Mouse (Mus musculus) forebrain, embryonic 12.5 days (tissue): ENCODE measurements at regions not wholly inside any gene's neighbourhood (a gene's known extent, or its start where the extent isn't known, plus 50 kb on each side); places are given as distances from the start of the nearest gene placed in this dataset.

Experiments used
- ATAC-seq: fragments of 200-750 bp; cut with Nextera tagmentation; 2 replicates; pipeline ENCODE4 v1.8.0; 2017; ENCODE audit warnings: moderate TSS enrichment; ENCODE audit not compliant: low FRiP score
- H3K27ac ChIP-seq: fragments of 300-500 bp; sonication (generic); 2 replicates; pipeline ENCODE4 v1.5.1; 2016; ENCODE audit warnings: mild to moderate bottlenecking
- H3K27me3 ChIP-seq: fragments of 300-500 bp; sonication (generic); 2 replicates; pipeline ENCODE4 v1.6.1; 2016; ENCODE audit warnings: mild to moderate bottlenecking
- H3K36me3 ChIP-seq: fragments of 300-500 bp; sonication (generic); replicated peaks from 2 replicates; pipeline ENCODE4 v1.6.1; 2016; ENCODE audit warnings: mild to moderate bottlenecking
- H3K4me1 ChIP-seq: fragments of 300-500 bp; sonication (generic); 2 replicates; pipeline ENCODE4 v1.6.1; 2016
- H3K4me2 ChIP-seq: fragments of 300-500 bp; sonication (generic); 2 replicates; pipeline ENCODE4 v1.6.1; 2016; ENCODE audit warnings: mild to moderate bottlenecking, moderate library complexity
- H3K4me3 ChIP-seq: fragments of 300-500 bp; sonication (generic); replicated peaks from 2 replicates; pipeline ENCODE4 v1.5.1; 2016; ENCODE audit warnings: mild to moderate bottlenecking
- H3K9ac ChIP-seq: fragments of 300-500 bp; sonication (generic); 2 replicates; pipeline ENCODE4 v1.6.1; 2016; ENCODE audit warnings: mild to moderate bottlenecking
- H3K9me3 ChIP-seq: fragments of 300-500 bp; sonication (generic); 2 replicates; pipeline ENCODE4 v1.6.1; 2016
- WGBS: fragments of 180-500 bp; shearing (Covaris S2); methylation state at CpG from one replicate; pipeline ENCODE4 v1.1.7; 2016; 5-methylcytosine and 5-hydroxymethylcytosine counted together

DNA sequence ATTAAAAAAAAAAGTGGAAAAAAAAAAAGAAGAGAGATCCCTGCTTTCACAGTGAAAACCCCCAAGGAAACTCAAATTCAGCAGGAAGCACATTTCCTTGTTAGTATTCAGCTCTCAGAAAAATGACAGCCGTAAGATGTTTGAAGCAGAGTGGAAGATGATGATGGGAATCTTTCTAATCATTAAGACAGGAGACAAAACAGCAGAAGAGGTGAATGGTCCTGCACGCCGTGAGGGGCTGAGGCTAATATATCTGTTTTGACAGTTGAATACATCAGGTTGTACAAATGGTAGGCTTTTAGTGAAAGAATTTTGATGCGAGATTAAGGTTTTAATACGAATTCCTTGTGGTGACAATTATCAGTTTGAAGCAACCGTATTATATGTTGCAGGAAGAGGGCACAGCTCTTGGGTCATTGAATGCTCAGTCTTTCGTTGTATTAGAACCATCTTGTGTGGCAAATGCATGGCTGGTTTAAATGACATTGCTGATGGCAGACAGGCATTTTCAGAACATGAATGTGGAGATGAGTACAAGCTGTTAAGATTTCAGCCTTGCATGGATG, 649.3 kb downstream of the Hace1 start:
- no peak overlapping the region for H3K9ac ChIP-seq
- no peaks in the 10 kb centered on the region for H3K27me3 ChIP-seq
- H3K9me3 ChIP-seq, result no peaks in the 10 kb centered on the region
- H3K36me3 ChIP-seq, result no peaks in the 10 kb centered on the region
- H3K27ac ChIP-seq, result no peak overlapping the region
- 59% methylated on average over 7 of the region's 7 CpGs for WGBS
- no peaks in the 10 kb centered on the region; the same call in 1 of the 2 replicates for H3K4me1 ChIP-seq
- H3K4me3 ChIP-seq, result no peak overlapping the region
- ATAC-seq, result peak; percentile 55; the same call in 1 of the 2 replicates
- no peak overlapping the region for H3K4me2 ChIP-seq

DNA sequence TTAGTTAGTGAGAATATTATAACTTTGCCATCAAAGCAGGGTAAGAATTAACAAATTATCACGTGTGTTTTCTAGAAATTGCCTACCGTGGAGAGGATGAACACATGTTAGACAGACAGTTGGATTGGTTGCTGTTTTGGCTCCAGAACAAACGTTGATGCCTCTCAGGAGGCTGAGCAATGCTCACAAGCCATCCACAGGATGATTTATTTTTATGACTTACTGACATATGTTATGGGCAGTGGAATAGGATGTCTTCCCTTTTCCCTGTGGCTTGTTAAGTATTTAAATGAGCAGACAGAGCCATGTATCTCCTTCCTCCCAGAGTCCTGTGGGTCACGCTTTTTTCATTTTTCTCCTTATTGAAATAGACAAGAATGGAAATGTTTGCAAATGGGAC, 652.0 kb downstream of the Hace1 start:
- ATAC-seq, result no peak
- no peaks in the 10 kb centered on the region for H3K27me3 ChIP-seq
- no peak overlapping the region for H3K4me2 ChIP-seq
- no peaks in the 10 kb centered on the region for H3K36me3 ChIP-seq
- no peak overlapping the region for H3K9ac ChIP-seq
- WGBS, result 90% methylated on average over 4 of the region's 4 CpGs
- no peak overlapping the region for H3K27ac ChIP-seq
- no peaks in the 10 kb centered on the region; the same call in 1 of the 2 replicates for H3K4me1 ChIP-seq
- H3K9me3 ChIP-seq, result no peaks in the 10 kb centered on the region
- H3K4me3 ChIP-seq, result no peak overlapping the region

DNA sequence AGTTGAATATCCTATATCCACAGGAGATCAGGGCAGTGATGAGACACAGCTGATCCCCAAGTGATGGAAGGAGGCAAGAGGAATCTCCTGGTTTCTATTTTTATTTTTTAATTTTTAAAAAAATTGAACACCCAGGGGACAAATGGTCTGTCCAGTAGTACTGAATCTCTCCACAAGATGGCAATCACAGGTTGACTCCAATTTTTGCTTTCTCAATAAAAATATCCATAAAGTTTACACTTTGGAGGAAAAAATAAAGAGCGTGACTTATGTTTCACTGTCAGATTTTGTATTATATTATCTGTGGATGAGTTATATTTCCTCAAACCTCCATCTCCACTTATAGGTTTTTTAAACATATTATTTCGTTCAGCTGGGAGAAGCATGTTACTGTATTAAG, 658.0 kb downstream of the Hace1 start:
- Histone ChIP-seq H3K27me3 (no peaks in the 10 kb centered on the region), H3K27ac (no peak overlapping the region), H3K36me3 (no peaks in the 10 kb centered on the region), H3K9me3 (no peaks in the 10 kb centered on the region), H3K9ac (no peak overlapping the region), H3K4me2 (no peak overlapping the region), H3K4me1 (no peaks in the 10 kb centered on the region), H3K4me3 (no peak overlapping the region)
- ATAC-seq, result no peak
- 66% methylated on average over 2 of the region's 2 CpGs for WGBS

DNA sequence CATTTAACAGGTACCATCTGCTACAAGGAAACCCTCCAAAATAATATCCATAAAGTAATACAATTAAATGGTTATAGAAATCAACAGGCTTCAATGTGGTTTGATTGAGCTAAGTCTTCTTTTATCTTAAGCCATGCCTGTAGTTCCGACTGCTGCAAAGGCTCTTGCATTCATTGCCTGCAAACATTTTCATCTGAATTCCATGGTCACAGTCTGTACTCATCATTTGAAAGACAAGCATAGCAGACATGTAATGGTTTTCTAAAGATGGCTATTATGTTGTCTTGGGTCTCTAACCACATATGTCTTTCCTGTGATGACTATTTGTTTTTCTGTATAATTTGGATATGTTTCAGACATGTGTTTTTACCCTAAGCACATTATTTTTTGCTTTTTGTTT, 677.9 kb downstream of the Hace1 start:
- H3K4me3 ChIP-seq, result no peak overlapping the region
- ATAC-seq, result no peak

DNA sequence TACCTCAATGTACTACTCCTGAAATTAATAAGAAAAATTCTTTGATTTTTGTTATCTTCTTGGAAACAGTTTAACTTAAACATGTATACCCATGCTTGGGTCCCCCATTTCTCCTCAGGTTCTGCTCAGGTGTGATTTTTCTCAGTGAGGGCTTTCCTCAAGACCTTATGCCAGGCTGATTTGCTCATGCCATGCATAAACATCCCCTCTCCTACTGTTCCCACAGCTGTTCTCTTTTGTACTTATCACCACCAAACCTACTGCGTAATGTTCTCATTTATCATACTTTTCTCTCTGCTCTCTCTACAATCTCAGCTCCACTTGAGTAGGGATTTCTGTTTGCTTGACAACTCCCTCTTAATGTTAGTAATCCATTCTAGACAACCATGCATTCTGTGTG, 692.1 kb downstream of the Hace1 start:
- WGBS, result 100% methylated on average over 1 of the region's 1 CpGs
- ATAC-seq, result no peak
- Histone ChIP-seq H3K36me3 (no peaks in the 10 kb centered on the region), H3K9ac (no peak overlapping the region), H3K4me2 (no peak overlapping the region), H3K27me3 (no peaks in the 10 kb centered on the region), H3K27ac (no peak overlapping the region), H3K4me1 (no peaks in the 10 kb centered on the region), H3K9me3 (no peaks in the 10 kb centered on the region), H3K4me3 (no peak overlapping the region)

More for the DNA sequence above, 677.9 kb downstream of the Hace1 start:
- no peaks in the 10 kb centered on the region for H3K4me1 ChIP-seq
- H3K27ac ChIP-seq, result no peak overlapping the region
- H3K9me3 ChIP-seq, result no peaks in the 10 kb centered on the region
- no peak overlapping the region for H3K4me2 ChIP-seq
- no peaks in the 10 kb centered on the region for H3K27me3 ChIP-seq
- WGBS, result 81% methylated on average over 1 of the region's 1 CpGs
- no peak overlapping the region for H3K9ac ChIP-seq
- no peaks in the 10 kb centered on the region for H3K36me3 ChIP-seq

DNA sequence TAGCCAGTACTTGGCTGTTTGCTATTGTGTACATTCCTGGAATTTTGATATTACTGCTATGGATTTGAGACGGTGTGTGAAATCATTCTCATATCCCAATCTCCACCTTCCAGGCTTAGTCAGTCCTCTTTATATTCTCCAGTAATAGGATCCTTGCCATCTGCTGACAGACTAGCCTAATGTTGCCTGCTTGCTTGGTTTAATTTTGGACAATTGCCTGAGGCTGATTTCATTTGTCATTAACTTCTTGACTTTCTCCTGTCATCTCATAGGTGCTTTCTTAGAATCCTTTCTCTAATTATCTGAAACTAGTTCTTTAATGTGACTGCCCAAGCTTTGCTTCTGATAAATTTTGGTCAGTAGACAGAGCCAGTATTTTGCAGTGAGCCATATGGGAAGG, 696.2 kb downstream of the Hace1 start:
- no peak for ATAC-seq
- Histone ChIP-seq H3K27me3 (no peaks in the 10 kb centered on the region), H3K36me3 (no peaks in the 10 kb centered on the region), H3K27ac (no peak overlapping the region), H3K4me1 (no peaks in the 10 kb centered on the region), H3K9ac (no peak overlapping the region), H3K4me2 (no peak overlapping the region), H3K9me3 (no peaks in the 10 kb centered on the region), H3K4me3 (no peak overlapping the region)
- 81% methylated on average over 1 of the region's 1 CpGs for WGBS

DNA sequence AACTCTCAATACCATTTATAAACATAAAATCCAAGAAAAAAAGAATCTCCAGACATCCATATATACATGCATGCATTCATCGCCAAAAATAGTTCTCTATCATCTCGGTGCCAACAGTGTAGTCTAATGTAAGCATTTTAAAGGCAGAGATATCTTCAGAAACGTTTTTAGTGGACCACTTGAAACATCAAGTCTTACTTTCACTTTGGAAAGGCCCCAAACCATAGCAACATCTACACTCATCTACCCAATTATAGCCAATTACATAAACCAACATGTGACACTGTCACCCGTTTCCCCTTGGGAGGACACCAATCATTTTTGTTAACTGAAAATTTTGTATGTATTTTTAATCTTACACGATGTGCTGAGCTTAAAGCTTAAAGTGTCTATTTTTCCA, 716.7 kb downstream of the Hace1 start:
- no peak overlapping the region for H3K27ac ChIP-seq
- no peaks in the 10 kb centered on the region for H3K36me3 ChIP-seq
- no peak overlapping the region for H3K9ac ChIP-seq
- ATAC-seq, result no peak
- H3K4me2 ChIP-seq, result no peak overlapping the region
- no peaks in the 10 kb centered on the region for H3K9me3 ChIP-seq
- no peaks in the 10 kb centered on the region for H3K4me1 ChIP-seq
- WGBS, result 79% methylated on average over 5 of the region's 5 CpGs
- H3K4me3 ChIP-seq, result no peak overlapping the region
- H3K27me3 ChIP-seq, result no peaks in the 10 kb centered on the region

DNA sequence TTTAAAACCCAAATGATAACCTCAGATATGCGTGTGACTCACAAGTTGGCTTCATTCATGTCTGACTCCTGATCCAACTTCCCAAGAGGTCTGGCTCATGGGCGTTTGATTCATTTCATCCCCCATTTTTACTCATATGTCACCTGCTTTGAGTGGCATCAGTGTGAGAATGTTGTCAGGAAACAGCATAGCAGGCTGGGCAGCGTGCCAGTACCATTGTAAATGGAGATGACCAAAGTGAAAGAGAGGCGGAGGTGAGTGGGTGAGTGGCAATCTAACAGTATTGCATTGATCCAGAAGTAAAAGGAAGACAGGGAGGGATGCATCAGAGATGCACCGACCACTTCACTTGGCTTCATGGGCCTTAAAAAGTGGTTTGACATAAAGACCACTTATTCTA, 720.7 kb downstream of the Hace1 start:
- WGBS, result 67% methylated on average over 5 of the region's 5 CpGs
- Histone ChIP-seq H3K9me3 (no peaks in the 10 kb centered on the region), H3K9ac (no peak overlapping the region), H3K36me3 (no peaks in the 10 kb centered on the region), H3K27ac (no peak overlapping the region), H3K4me2 (no peak overlapping the region), H3K27me3 (no peaks in the 10 kb centered on the region), H3K4me1 (no peaks in the 10 kb centered on the region), H3K4me3 (no peak overlapping the region)
- ATAC-seq, result no peak

DNA sequence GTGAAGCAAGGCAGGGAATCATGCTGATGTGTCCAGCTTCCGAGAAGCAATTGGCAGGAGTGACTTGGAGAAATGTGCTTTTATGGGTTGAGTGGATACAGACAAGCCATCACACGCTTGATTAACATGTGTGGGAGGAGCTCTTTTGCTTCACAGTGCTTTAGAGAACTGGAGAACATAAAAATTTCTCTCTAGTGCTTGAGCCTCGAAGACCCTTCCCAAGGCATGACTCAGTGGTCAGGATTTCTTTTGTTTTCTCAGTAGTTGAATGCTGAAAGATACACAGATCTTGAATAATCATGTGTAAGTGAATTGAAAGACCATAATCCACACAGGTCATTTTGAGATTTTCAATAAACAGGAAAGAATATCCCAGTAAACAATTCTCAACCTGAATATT, 721.9 kb downstream of the Hace1 start:
- H3K27me3 ChIP-seq, result no peaks in the 10 kb centered on the region
- H3K4me2 ChIP-seq, result no peak overlapping the region
- 62% methylated on average over 3 of the region's 3 CpGs for WGBS
- no peaks in the 10 kb centered on the region for H3K4me1 ChIP-seq
- H3K27ac ChIP-seq, result no peak overlapping the region
- no peak overlapping the region for H3K9ac ChIP-seq
- no peaks in the 10 kb centered on the region for H3K9me3 ChIP-seq
- no peak overlapping the region for H3K4me3 ChIP-seq
- no peaks in the 10 kb centered on the region for H3K36me3 ChIP-seq
- ATAC-seq, result 0 out of 2 replicates have a peak, but pooled peaks have one; percentile 23

DNA sequence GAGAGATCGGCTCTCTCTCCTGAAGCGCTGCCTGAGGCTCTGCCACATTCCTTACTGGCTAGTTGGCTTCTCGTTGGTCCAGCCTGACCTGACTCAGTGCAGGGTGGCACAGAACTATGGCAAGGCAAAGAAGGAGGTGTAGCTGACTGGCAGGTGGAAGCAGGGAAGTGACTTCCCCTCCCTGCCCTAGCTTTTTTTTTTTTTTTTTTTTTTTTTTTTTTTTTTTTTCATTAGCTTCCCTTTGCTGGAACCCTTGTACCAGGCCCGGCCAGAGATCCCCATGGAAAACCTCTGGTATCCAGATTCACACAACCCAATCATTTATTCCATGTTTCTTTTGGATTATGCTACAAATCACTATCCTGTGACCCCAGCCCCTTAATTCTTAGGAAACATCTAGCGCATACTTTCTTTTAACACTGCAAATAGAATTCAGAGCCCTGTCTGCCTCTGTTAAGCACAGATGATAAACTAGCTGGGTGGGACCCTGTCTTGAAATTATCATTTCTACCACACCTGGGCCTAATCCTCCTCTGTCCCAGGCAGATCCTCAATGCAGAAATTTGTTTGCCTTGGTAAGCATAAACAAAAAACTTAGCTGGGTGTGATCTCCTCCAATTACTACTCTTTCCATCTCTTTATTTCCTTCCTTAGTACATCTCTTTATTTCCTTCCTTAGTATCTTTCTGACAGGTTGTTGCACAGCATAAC, 742.9 kb downstream of the Hace1 start:
- H3K27me3 ChIP-seq, result no peaks in the 10 kb centered on the region
- no peak overlapping the region for H3K27ac ChIP-seq
- no peak for ATAC-seq
- no peaks in the 10 kb centered on the region for H3K9me3 ChIP-seq
- H3K4me1 ChIP-seq, result no peaks in the 10 kb centered on the region
- no peak overlapping the region for H3K4me3 ChIP-seq
- no peak overlapping the region for H3K4me2 ChIP-seq
- H3K36me3 ChIP-seq, result no peaks in the 10 kb centered on the region
- H3K9ac ChIP-seq, result no peak overlapping the region
- WGBS, result 88% methylated on average over 5 of the region's 5 CpGs

DNA sequence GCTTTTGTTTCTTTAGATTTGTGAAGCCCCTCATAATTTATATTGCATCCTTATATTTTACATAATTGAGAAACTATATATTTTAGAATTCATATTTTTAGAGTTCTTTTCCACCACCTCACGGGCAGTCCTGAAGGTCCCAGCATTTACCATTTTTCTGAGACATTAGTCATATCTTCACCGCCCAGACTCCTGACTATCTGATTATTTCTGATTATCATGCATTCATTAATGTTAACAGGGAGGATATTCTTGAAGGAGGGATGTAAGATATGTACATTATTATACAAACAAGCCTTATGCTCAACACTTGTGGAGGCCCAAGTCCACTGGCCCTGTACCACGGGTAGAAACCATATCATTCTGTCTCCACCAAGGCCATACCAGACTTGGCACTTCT, 743.4 kb downstream of the Hace1 start:
- Histone ChIP-seq H3K4me2 (no peak overlapping the region), H3K9ac (no peak overlapping the region), H3K9me3 (no peaks in the 10 kb centered on the region), H3K27me3 (no peaks in the 10 kb centered on the region), H3K27ac (no peak overlapping the region), H3K36me3 (no peaks in the 10 kb centered on the region), H3K4me1 (no peaks in the 10 kb centered on the region), H3K4me3 (no peak overlapping the region)
- no peak for ATAC-seq
- WGBS, result 90% methylated on average over 3 of the region's 3 CpGs

DNA sequence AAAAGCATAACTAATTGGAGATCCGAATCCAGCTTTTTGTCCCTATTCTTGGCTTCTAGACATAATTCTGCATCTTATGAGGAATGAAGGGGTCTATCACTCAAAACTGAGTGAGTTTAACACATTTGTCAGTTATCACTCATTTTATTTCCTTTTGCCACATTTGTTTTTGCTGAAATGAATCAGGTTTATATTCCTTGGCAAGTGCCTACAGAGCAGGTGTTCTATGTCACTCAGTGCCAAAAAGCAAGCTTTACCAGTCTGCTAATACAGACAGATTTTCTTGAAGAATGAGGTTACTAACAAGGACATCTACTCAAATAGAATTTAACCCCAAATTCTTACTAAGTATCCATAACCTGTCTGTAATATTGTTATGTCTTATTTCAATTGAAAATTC, 751.4 kb downstream of the Hace1 start:
- H3K9me3 ChIP-seq, result no peaks in the 10 kb centered on the region
- ATAC-seq, result no peak
- no peak overlapping the region for H3K4me2 ChIP-seq
- no peak overlapping the region for H3K27ac ChIP-seq
- H3K36me3 ChIP-seq, result no peaks in the 10 kb centered on the region
- no peak overlapping the region for H3K4me3 ChIP-seq
- no peak overlapping the region for H3K9ac ChIP-seq
- WGBS, result 88% methylated on average over 1 of the region's 1 CpGs
- H3K27me3 ChIP-seq, result no peaks in the 10 kb centered on the region
- H3K4me1 ChIP-seq, result no peaks in the 10 kb centered on the region

DNA sequence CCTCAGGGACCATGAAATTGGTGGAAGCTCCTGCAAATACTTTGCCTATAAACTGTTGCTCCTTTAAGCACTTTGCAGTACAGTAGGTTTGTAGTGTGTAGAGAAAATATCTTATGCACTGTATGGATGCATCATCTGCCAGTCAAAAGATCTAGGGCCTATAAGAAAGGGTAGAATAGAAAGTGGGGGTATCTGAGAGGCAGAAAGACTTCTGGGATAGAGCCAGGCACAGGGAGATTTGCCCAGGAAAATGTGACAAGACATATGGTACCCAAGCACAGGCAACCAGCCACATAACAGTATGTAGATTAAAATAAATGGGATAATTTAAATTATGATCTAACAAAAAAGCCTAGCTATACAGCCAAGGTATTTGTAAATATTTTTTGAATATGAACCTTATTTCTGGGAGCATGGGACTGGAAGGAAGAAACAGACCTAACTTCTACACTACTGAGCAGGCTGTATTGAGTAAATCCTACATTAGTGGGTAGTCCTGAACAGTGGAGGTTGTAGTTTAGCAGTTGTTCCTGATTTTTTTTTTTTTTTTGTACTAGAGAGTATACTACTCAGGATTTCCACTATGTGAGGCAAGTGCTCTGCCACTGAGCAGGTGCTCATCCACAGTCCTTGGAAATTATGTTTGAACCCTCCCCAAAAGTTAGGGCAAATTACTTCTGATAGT, 754.1 kb downstream of the Hace1 start:
- Histone ChIP-seq H3K9me3 (no peaks in the 10 kb centered on the region), H3K4me3 (no peak overlapping the region), H3K9ac (no peak overlapping the region), H3K4me2 (no peak overlapping the region), H3K36me3 (no peaks in the 10 kb centered on the region), H3K27me3 (no peaks in the 10 kb centered on the region), H3K27ac (no peak overlapping the region), H3K4me1 (no peaks in the 10 kb centered on the region)
- no peak for ATAC-seq
